Mouse (Mus musculus): ENCODE results near the gene Nphp4. TPM values are rescaled to one million over a fixed set of nuclear protein-coding genes. Genes with fewer than 3 reads are reported as not detected.

Nphp4 gene
- polyA plus RNA-seq, 1 experiment from 2014 or later = 1.7 TPM

DNA sequence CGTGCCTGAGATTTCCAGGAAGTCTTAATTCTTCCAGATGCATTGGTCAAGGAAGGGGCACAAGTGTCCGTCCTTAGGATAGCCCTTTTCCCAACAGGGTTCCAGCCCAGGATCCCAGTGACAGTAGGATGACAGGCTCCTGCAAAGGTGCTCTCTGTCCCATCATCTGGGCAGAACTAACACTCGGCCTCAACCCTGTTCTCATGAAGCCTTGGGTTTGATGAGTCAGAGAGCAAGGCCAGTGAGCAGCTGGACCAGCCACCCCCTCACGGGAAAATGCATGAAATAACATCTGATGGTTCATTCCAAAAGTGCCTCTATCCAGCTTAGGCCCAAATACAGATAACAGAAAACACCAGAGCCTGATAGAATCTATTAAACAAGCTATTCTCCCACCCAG, 103.5 kb downstream of the Nphp4 start:
- Histone ChIP-seq H3K4me3 (replicated peaks) (no peak overlapping the region), H3K9ac (no peak overlapping the region), H3K4me1 (replicated peaks) (no peaks in the 10 kb centered on the region), H3K9me3 (no peaks in the 10 kb centered on the region), H3K4me2 (replicated peaks) (no peak overlapping the region), H3K27ac (no peak overlapping the region), H3K36me3 (no peaks in the 10 kb centered on the region), H3K27me3 (replicated peaks) (no peaks in the 10 kb centered on the region)
- 66% methylated on average over 4 of the region's 4 CpGs for WGBS
- ATAC-seq = no peak

GRCm38 (mm10) chr4:152582206-152582605, 105.7 kb downstream of the Nphp4 start:
- Histone ChIP-seq H3K27ac (no peak overlapping the region), H3K4me2 (replicated peaks) (no peak overlapping the region), H3K9ac (no peak overlapping the region), H3K4me1 (replicated peaks) (no peaks in the 10 kb centered on the region), H3K4me3 (replicated peaks) (no peak overlapping the region), H3K9me3 (no peaks in the 10 kb centered on the region), H3K36me3 (no peaks in the 10 kb centered on the region), H3K27me3 (replicated peaks) (no peaks in the 10 kb centered on the region)
- WGBS = 29% methylated on average over 6 of the region's 6 CpGs
- ATAC-seq = no peak

GRCm38 (mm10) chr4:152583616-152584015, 107.1 kb downstream of the Nphp4 start:
- no peaks in the 10 kb centered on the region for H3K9me3 ChIP-seq
- H3K9ac ChIP-seq = no peak overlapping the region
- H3K27me3 ChIP-seq (replicated peaks) = no peaks in the 10 kb centered on the region
- H3K4me1 ChIP-seq (replicated peaks) = no peaks in the 10 kb centered on the region
- WGBS = 63% methylated on average over 6 of the region's 6 CpGs
- H3K27ac ChIP-seq = no peak overlapping the region
- H3K4me2 ChIP-seq (replicated peaks) = no peak overlapping the region
- no peak for ATAC-seq
- no peaks in the 10 kb centered on the region for H3K36me3 ChIP-seq
- H3K4me3 ChIP-seq (replicated peaks) = no peak overlapping the region

DNA sequence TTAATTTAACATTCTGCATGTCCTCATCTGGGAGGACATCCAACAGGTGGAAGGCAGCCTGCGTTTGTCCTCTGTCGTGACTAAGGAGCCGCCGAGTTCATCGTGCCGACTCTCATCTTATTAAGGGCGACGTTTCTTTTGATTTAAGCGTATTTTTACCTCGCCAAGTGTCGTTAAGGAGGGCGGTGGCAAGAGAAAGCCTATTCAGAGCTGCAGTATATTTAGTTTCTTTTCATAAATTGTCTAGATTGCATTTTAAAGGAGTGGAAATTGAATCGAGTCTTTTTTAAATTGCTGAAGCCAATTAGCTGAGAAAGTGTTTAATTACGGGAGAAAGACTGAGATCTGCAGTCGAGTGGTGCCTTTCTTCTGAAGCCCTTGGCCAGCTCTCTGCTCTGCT, 109.0 kb downstream of the Nphp4 start:
- no peak overlapping the region for H3K9ac ChIP-seq
- H3K27me3 ChIP-seq (replicated peaks) = no peaks in the 10 kb centered on the region
- no peaks in the 10 kb centered on the region for H3K36me3 ChIP-seq
- no peaks in the 10 kb centered on the region for H3K9me3 ChIP-seq
- H3K4me3 ChIP-seq (replicated peaks) = no peak overlapping the region
- ATAC-seq = no peak
- H3K4me2 ChIP-seq (replicated peaks) = no peak overlapping the region
- no peaks in the 10 kb centered on the region for H3K4me1 ChIP-seq (replicated peaks)
- WGBS = 81% methylated on average over 15 of the region's 15 CpGs
- no peak overlapping the region for H3K27ac ChIP-seq

- no peak for ATAC-seq
- Histone ChIP-seq H3K9ac (no peak overlapping the region), H3K4me3 (replicated peaks) (no peak overlapping the region), H3K9me3 (no peaks in the 10 kb centered on the region), H3K27ac (no peak overlapping the region), H3K4me1 (replicated peaks) (no peaks in the 10 kb centered on the region), H3K36me3 (no peaks in the 10 kb centered on the region), H3K27me3 (replicated peaks) (no peaks in the 10 kb centered on the region), H3K4me2 (replicated peaks) (no peak overlapping the region)
- 26% methylated on average over 4 of the region's 4 CpGs for WGBS
Observed at GRCm38 (mm10) chr4:152586175-152586574, 109.7 kb downstream of the Nphp4 start.

DNA sequence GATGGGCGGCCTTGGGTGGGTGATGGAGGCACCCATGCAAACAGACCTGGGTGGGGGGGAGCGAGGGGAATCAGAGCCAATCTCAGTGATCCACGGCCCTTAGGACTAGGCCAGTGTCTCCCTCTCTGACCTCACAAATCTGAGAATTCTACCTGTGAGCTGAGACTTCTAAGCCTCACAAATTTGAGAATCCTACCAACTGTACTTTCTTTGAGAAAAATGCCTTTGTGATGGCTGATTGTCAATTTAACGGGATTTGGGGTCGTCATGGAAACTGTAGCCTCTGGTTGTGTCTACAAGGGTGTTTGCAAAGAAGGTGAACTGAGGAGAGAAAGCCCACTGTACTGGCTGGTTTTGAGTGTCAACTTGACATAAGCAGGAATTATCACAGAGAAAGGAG, 127.8 kb downstream of the Nphp4 start:
- H3K9ac ChIP-seq = no peak overlapping the region
- 89% methylated on average over 5 of the region's 5 CpGs for WGBS
- H3K36me3 ChIP-seq = no peaks in the 10 kb centered on the region
- H3K4me2 ChIP-seq (replicated peaks) = no peak overlapping the region
- no peak for ATAC-seq
- H3K27me3 ChIP-seq (replicated peaks) = no peaks in the 10 kb centered on the region
- H3K27ac ChIP-seq = no peak overlapping the region
- no peak overlapping the region for H3K4me3 ChIP-seq (replicated peaks)
- no peaks in the 10 kb centered on the region for H3K9me3 ChIP-seq
- no peaks in the 10 kb centered on the region for H3K4me1 ChIP-seq (replicated peaks)

DNA sequence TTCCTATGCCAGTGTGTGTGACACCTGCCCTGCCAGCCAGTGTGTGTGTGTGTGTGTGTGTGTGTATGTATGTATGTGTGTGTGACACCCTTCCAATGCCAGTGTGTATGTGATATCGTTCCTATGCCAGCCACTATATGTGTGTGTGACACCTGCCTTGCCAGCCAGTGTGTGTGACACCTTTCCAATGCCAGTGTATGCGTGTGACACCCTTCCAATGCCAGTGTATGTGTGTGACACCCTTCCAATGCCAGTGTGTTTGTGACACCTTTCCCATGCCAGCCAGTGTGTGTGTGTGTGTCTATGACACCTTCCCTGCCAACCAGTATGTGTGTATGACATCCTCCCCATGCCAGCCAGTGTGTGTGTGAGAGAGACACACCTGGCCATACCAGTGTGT, 132.7 kb downstream of the Nphp4 start:
- Histone ChIP-seq H3K36me3 (no peaks in the 10 kb centered on the region), H3K4me2 (replicated peaks) (no peak overlapping the region), H3K9me3 (no peaks in the 10 kb centered on the region), H3K9ac (no peak overlapping the region), H3K4me1 (replicated peaks) (no peaks in the 10 kb centered on the region), H3K27me3 (replicated peaks) (no peaks in the 10 kb centered on the region), H3K4me3 (replicated peaks) (no peak overlapping the region), H3K27ac (no peak overlapping the region)
- no peak for ATAC-seq
- WGBS = 77% methylated on average over 2 of the region's 2 CpGs

- no peaks in the 10 kb centered on the region for H3K27me3 ChIP-seq (replicated peaks)
- no peak overlapping the region for H3K27ac ChIP-seq
- H3K4me2 ChIP-seq (replicated peaks) = no peak overlapping the region
- no peak overlapping the region for H3K9ac ChIP-seq
- 77% methylated on average over 9 of the region's 9 CpGs for WGBS
- H3K36me3 ChIP-seq = no peaks in the 10 kb centered on the region
- H3K9me3 ChIP-seq = no peaks in the 10 kb centered on the region
- no peaks in the 10 kb centered on the region for H3K4me1 ChIP-seq (replicated peaks)
- no peak for ATAC-seq
- H3K4me3 ChIP-seq (replicated peaks) = no peak overlapping the region
Observed at GRCm38 (mm10) chr4:152610026-152610425, 133.5 kb downstream of the Nphp4 start.

Other genes starting within 250 kb of the Nphp4 start
- 7.3 and 8.1 TPM in 2 replicates for gene Gpr153, start 202.5 kb upstream of the Nphp4 start, polyA plus RNA-seq (2015; fragmentation: Nextera tagmentation; extraction: Ambion mirVana)
- not detected in 2 replicates for gene Hes3, start 185.0 kb upstream of the Nphp4 start, polyA plus RNA-seq (2015; fragmentation: Nextera tagmentation; extraction: Ambion mirVana)
- 17.3 and 17.6 TPM in 2 replicates for gene Icmt, start 179.5 kb upstream of the Nphp4 start, polyA plus RNA-seq (2015; fragmentation: Nextera tagmentation; extraction: Ambion mirVana)
- gene Rnf207, start 157.7 kb upstream of the Nphp4 start, polyA plus RNA-seq (2015; fragmentation: Nextera tagmentation; extraction: Ambion mirVana) = 2.1 and 2.5 TPM in 2 replicates
- gene Rpl22, start 151.0 kb upstream of the Nphp4 start, polyA plus RNA-seq (2015; fragmentation: Nextera tagmentation; extraction: Ambion mirVana) = 371 and 424 TPM in 2 replicates
- 1.9 and 2.8 TPM in 2 replicates for gene Chd5, start 138.1 kb upstream of the Nphp4 start, polyA plus RNA-seq (2015; fragmentation: Nextera tagmentation; extraction: Ambion mirVana)
- gene Kcnab2, start 1.2 kb downstream of the Nphp4 start, polyA plus RNA-seq (2015; fragmentation: Nextera tagmentation; extraction: Ambion mirVana) = 3.6 and 3.8 TPM in 2 replicates